Mouse (Mus musculus) forebrain, embryonic 15.5 days (tissue): ENCODE results near the gene Samd14. TPM values are rescaled to one million over a fixed set of nuclear protein-coding genes. Genes with fewer than 3 reads are reported as not detected.
A peak's percentile ranks its signal among the peaks of the same experiment; 100 is the strongest.

Experiments
- ATAC-seq: fragments of 200-750 bp; cut with Nextera tagmentation; replicated peaks from 2 replicates; pipeline ENCODE4 v1.8.0; 2017; ENCODE audit warnings: mild to moderate bottlenecking, moderate TSS enrichment, moderate library complexity
- H3K27ac ChIP-seq: fragments of 300-500 bp; sonication (generic); replicated peaks from 2 replicates; pipeline ENCODE4 v1.5.1; 2015; ENCODE audit warnings: mild to moderate bottlenecking, inconsistent platforms
- H3K27me3 ChIP-seq: fragments of 300-500 bp; sonication (generic); 2 replicates; pipeline ENCODE4 v1.6.1; 2015; ENCODE audit warnings: inconsistent platforms
- H3K36me3 ChIP-seq: fragments of 300-500 bp; sonication (generic); 2 replicates; pipeline ENCODE4 v1.6.1; 2015; ENCODE audit warnings: mild to moderate bottlenecking, inconsistent platforms
- H3K4me1 ChIP-seq: fragments of 300-500 bp; sonication (generic); 2 replicates; pipeline ENCODE4 v1.6.1; 2015; ENCODE audit warnings: inconsistent platforms
- H3K4me2 ChIP-seq: fragments of 300-500 bp; sonication (generic); replicated peaks from 2 replicates; pipeline ENCODE4 v1.6.1; 2015; ENCODE audit warnings: mild to moderate bottlenecking, inconsistent platforms
- H3K4me3 ChIP-seq: fragments of 300-500 bp; sonication (generic); 2 replicates; pipeline ENCODE4 v1.5.1; 2015; ENCODE audit warnings: mild to moderate bottlenecking, inconsistent platforms
- H3K9ac ChIP-seq: fragments of 300-500 bp; sonication (generic); replicated peaks from 2 replicates; pipeline ENCODE4 v1.6.1; 2015; ENCODE audit warnings: mild to moderate bottlenecking, inconsistent platforms
- H3K9me3 ChIP-seq: fragments of 300-500 bp; sonication (generic); 2 replicates; pipeline ENCODE4 v1.6.1; 2016; ENCODE audit warnings: inconsistent platforms
- WGBS: fragments of 180-500 bp; shearing (Covaris S2); methylation state at CpG from one replicate; pipeline ENCODE4 v1.1.7; 2015; ENCODE audit warnings: mixed read lengths; 5-methylcytosine and 5-hydroxymethylcytosine counted together
- polyA plus RNA-seq: library from polyadenylated mRNA; unstranded; fragments of >200 nt; fragmentation: Nextera tagmentation; extraction: Ambion mirVana; gene quantifications from 2 replicates; pipeline ENCODE4 v1.2.1, GENCODE M21; 2015

Samd14 gene
- polyA plus RNA-seq, 1 experiment from 2014 or later: 123 TPM

DNA sequence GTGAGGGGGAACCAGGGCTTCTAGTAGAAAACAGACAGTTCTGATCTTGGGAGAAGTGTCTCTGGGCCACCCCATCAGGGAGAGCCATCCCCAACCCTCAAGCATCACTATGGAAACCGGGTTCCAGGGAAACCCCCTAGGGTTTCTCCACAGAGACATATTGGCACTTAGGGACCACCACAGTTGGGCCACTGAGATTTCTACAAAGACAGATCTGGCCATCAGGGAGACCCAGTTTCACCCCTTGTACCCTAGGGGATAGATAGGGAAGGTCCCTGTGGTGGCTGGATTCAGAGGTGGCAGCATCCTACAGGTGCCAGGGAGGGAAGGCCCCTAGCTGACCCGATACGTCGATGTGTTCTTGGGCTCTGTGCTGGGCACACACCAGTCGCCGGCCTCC, 17.2 kb downstream of the Samd14 start:
- 88% methylated on average over 6 of the region's 6 CpGs for WGBS
- Histone ChIP-seq H3K9me3 (no peaks in the 10 kb centered on the region), H3K4me1 (peaks cover 20% of the 10 kb centered on the region), H3K27me3 (no peaks in the 10 kb centered on the region), H3K36me3 (peaks cover 39% of the 10 kb centered on the region), H3K4me3 (no peak overlapping the region), H3K27ac (no peak overlapping the region), H3K4me2 (no peak overlapping the region), H3K9ac (no peak overlapping the region)
- ATAC-seq: no peak

DNA sequence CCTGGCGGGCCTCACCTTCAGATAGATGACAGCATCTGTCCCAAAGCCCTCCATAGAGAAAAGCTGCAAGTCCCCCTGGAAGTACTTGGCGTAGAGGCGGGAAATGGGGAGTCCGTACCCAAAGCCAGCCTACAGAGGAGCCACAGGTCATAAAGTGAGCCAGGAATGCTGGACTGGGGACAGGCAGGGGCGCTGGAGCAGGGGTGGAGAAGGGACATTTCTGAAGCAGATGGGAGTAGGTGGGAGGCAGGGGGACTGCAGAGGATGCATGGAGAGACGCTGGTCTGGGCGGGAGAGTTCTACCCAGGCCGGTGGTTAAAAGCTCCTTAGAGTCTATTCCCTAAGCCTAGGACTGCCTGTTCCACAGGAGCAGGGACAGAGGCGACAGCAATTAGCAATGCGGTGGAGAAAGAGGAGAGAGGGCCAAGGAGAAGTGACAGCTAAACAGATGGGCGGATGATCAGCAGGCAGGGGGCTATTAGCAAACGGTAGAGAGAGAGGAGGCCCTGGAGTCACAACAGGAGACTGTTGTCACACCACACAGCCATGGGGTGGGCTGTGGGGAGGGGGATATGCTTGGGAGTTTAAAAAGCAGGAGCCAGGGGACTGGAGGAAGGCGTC, 18.3 kb downstream of the Samd14 start:
- H3K9me3 ChIP-seq: no peaks in the 10 kb centered on the region
- H3K36me3 ChIP-seq: peaks cover 28% of the 10 kb centered on the region
- peaks cover 20% of the 10 kb centered on the region for H3K4me1 ChIP-seq
- WGBS: 36% methylated on average over 13 of the region's 13 CpGs
- H3K4me2 ChIP-seq: no peak overlapping the region
- H3K4me3 ChIP-seq: no peak overlapping the region
- peak overlapping the region; percentile 46; the same call in 1 of the 2 replicates for H3K27ac ChIP-seq
- ATAC-seq: no peak
- no peaks in the 10 kb centered on the region for H3K27me3 ChIP-seq
- H3K9ac ChIP-seq: no peak overlapping the region

DNA sequence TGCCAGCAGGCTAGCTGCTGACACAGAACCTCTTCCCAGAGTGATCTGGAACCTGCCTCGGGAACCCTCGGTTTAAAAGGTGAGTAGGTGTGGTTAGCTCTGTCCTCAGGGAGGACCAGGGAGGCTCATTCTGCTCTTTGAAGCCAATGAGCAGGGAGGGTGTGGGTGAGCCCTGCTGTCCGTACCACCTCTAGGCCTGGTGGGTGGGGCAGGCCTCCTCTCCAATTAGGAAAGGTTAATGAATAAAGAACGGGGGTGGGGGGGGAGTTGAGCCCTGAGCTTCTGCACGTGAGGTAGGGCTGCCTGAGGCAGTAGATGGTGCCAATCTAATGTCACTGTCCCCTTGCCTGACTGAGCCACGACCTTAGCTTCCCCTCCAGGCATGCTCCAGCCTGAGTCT, 23.3 kb downstream of the Samd14 start:
- H3K4me1 ChIP-seq: peaks cover 15% of the 10 kb centered on the region
- H3K9ac ChIP-seq: no peak overlapping the region
- no peak overlapping the region for H3K4me3 ChIP-seq
- H3K9me3 ChIP-seq: no peaks in the 10 kb centered on the region
- no peaks in the 10 kb centered on the region for H3K36me3 ChIP-seq
- no peak overlapping the region for H3K4me2 ChIP-seq
- no peak for ATAC-seq
- WGBS: 33% methylated on average over 6 of the region's 6 CpGs
- H3K27ac ChIP-seq: no peak overlapping the region
- no peaks in the 10 kb centered on the region for H3K27me3 ChIP-seq

DNA sequence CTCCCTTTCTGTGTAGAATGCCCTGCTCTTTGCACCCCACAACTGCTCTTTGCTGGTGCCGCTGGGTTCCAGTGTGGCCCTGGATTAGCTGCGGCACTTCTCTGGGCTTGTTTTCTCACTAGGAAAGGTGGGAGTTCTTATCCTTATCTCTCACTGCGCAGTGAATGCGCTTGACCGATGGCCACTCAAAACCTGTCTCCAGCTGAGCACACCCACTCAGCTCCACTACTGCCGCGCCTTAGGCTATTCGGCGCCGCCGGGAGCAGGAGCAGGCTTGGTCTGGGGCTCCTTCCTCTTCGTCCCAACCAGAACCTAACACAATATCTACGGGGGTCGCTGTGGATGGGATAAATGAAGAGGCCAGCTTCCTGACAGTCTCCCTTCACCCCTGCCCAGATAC, 23.9 kb downstream of the Samd14 start:
- ATAC-seq: no peak
- Histone ChIP-seq H3K36me3 (no peaks in the 10 kb centered on the region), H3K4me2 (no peak overlapping the region), H3K4me3 (no peak overlapping the region), H3K4me1 (0 out of 2 replicates have a peak, but pooled peaks cover 9% of the 10 kb centered on the region), H3K9ac (no peak overlapping the region), H3K9me3 (no peaks in the 10 kb centered on the region), H3K27ac (no peak overlapping the region), H3K27me3 (no peaks in the 10 kb centered on the region)
- WGBS: 77% methylated on average over 14 of the region's 14 CpGs

DNA sequence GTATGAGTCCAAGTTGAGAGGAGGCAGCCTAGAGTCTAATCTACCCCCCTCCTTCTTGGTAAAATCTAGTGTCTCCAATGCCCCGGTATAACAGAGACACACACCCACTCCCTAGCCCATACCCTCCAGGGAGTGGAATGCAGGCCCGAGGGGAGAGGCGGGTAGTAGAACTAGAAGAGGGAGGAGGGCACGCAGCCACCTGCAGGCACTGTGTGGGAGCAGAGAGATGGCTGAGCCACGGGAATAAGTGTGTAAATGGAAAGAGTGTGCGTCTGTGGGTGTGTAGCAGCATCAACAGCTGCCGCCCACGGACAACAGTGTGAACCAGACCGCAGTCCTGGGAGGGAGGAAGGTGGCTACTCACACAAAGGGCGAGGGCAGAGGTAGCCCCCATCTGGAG, 25.2 kb downstream of the Samd14 start:
- 71% methylated on average over 10 of the region's 10 CpGs for WGBS
- no peaks in the 10 kb centered on the region for H3K36me3 ChIP-seq
- H3K27ac ChIP-seq: no peak overlapping the region
- H3K9ac ChIP-seq: no peak overlapping the region
- no peaks in the 10 kb centered on the region for H3K9me3 ChIP-seq
- H3K4me1 ChIP-seq: peaks cover 12% of the 10 kb centered on the region
- no peak for ATAC-seq
- no peaks in the 10 kb centered on the region for H3K27me3 ChIP-seq
- H3K4me3 ChIP-seq: no peak overlapping the region
- no peak overlapping the region for H3K4me2 ChIP-seq

DNA sequence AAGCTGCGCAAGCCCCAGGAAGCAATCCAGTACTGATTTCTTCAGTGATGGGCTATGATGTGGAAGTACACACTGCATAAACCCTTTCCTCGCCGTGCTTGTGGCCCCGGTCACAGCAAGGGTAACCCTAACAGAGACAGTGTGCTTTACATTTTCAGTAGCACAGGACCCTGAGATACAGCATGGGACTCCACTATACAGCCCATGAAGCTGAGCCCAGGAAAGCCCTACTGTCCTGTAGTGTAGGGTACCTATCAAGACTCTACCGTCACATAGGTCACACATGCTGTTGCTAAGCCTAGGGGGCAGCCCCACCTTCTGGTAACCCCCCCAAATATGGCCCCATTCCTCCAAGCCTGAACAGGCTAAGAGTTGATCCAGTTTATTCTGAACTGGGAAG, 26.8 kb downstream of the Samd14 start:
- Histone ChIP-seq H3K9me3 (no peaks in the 10 kb centered on the region), H3K36me3 (no peaks in the 10 kb centered on the region), H3K27me3 (no peaks in the 10 kb centered on the region), H3K4me3 (no peak overlapping the region), H3K4me1 (peaks cover 22% of the 10 kb centered on the region), H3K4me2 (no peak overlapping the region), H3K27ac (0 out of 2 replicates have a peak overlapping the region, but pooled peaks have one; percentile 60), H3K9ac (no peak overlapping the region)
- ATAC-seq: no peak
- WGBS: 97% methylated on average over 5 of the region's 5 CpGs

DNA sequence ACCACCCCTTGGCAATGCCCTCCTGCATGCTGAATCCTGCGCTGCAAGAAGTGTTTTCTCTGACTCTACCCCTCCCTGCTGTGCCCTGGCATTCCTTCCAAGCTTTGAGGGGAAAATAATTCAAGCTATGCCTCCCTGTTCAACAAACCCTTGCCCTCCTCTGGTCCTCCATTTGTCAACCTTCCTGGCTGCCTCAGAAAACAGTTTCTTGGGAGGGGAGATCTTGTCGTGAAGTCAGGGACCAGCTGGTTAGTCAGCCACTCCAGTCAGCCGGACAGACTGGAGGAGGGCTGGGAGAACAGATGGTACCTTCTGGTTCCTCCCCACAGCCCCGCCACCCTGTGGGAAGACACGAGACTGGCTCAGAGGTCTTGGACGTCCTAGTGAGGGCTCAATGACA, 27.6 kb downstream of the Samd14 start:
- Histone ChIP-seq H3K27me3 (no peaks in the 10 kb centered on the region), H3K4me1 (peaks cover 28% of the 10 kb centered on the region), H3K4me2 (no peak overlapping the region), H3K4me3 (no peak overlapping the region), H3K27ac (peak overlapping the region; percentile 60), H3K36me3 (no peaks in the 10 kb centered on the region), H3K9me3 (no peaks in the 10 kb centered on the region), H3K9ac (no peak overlapping the region)
- no peak for ATAC-seq
- WGBS: 36% methylated on average over 6 of the region's 6 CpGs

DNA sequence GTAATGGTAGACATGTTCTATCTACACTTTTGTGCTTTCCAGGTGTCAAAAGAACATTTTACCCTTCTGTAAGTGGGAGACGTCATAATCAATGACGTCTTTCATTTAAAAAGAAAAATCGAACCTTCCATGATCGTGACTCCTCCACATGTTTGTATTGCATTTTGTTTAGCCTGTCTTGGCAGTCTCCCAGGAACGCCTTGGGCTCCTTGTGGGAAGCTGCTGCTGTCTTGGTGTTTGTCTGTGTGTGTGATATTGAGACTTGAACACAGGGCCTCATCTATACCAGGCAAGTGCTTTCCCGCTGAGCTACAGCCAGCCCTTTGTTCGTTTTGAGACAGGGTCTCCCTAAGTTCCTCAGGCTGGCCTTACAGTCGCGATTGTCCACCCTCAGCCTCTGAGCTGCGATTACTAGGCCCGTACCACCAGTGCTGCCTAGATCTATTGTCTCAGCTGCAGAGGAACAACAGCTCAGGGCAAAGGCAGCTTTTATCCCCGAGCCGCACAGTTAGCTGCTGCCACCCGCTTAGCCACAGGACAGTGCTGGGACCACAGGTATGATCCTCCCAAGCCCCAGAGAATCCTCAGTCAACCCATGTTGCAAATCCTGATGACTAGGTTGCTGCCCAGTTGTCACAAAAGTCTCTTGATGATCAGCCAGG, 28.6 kb downstream of the Samd14 start:
- Histone ChIP-seq H3K4me2 (no peak overlapping the region), H3K4me1 (peaks cover 28% of the 10 kb centered on the region), H3K27me3 (no peaks in the 10 kb centered on the region), H3K36me3 (no peaks in the 10 kb centered on the region), H3K9ac (no peak overlapping the region), H3K4me3 (no peak overlapping the region), H3K27ac (no peak overlapping the region), H3K9me3 (no peaks in the 10 kb centered on the region)
- WGBS: 60% methylated on average over 14 of the region's 14 CpGs
- no peak for ATAC-seq

DNA sequence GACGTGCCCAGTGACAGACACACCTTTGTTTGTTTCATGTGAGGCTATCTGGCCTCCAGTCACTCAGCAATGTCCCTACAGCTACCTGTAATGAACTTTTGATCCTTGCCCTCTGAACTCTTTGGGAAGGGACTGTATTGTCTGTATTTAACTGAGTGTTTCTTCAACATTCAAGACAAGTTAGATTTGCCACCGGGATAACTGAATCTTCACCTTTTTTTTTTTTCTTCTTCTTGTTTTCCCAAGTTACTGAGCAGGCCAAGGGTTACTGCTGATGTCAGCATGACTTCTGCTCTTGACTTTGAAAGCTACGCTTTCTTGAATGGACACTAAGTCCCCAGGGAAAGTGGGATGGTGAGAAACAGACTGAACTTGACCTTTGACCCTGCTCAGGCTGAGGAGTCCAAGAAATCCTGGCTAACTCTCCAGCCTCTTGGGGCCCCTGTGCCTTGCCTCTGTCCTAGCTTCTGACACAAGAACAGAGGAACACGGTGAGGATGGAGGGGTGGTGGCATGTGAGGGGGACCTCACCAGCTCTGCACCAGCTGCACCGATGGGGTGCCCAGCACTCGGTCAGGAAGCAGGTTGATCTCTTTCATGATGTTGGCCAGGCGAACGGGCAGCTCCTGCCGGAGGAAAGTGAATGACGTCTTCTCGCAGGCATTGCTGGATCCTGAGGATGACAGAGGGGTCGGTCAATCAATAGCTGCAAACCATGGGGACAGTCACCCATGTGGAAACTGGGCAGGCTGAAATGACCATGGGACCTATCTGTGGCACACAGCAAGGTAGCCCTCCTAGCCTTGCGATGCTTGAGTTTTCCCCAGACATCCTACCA, 29.4 kb downstream of the Samd14 start:
- Histone ChIP-seq H3K4me2 (no peak overlapping the region), H3K36me3 (no peaks in the 10 kb centered on the region), H3K9me3 (no peaks in the 10 kb centered on the region), H3K27ac (no peak overlapping the region), H3K4me1 (peaks cover 28% of the 10 kb centered on the region), H3K27me3 (no peaks in the 10 kb centered on the region), H3K9ac (no peak overlapping the region), H3K4me3 (no peak overlapping the region)
- no peak for ATAC-seq
- WGBS: 83% methylated on average over 13 of the region's 13 CpGs

DNA sequence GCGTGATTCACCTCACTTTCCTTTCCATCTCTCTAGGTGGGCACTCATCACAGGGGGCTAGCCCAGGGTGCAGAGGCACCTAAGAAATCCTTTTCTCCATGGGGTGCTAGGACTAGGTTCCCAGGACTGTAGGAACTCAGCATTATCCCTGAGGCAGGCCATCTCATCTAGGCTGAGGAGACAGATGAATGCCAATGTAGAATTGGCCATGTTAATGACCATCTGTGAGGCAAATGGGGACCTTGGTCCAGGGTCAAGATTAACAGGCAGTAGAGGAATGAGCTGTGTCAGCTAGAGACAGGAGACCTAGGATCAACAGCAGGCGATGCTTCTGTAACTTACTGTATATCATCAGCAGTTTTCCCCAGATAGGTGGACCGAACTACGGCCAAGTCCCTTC, 30.1 kb downstream of the Samd14 start:
- peak overlapping the region; percentile 91; the same call in 1 of the 2 replicates for H3K4me2 ChIP-seq
- WGBS: 88% methylated on average over 4 of the region's 4 CpGs
- no peak overlapping the region for H3K4me3 ChIP-seq
- no peak for ATAC-seq
- H3K9me3 ChIP-seq: no peaks in the 10 kb centered on the region
- H3K27ac ChIP-seq: no peak overlapping the region
- no peaks in the 10 kb centered on the region for H3K27me3 ChIP-seq
- H3K9ac ChIP-seq: no peak overlapping the region
- H3K36me3 ChIP-seq: no peaks in the 10 kb centered on the region
- H3K4me1 ChIP-seq: peaks cover 28% of the 10 kb centered on the region

DNA sequence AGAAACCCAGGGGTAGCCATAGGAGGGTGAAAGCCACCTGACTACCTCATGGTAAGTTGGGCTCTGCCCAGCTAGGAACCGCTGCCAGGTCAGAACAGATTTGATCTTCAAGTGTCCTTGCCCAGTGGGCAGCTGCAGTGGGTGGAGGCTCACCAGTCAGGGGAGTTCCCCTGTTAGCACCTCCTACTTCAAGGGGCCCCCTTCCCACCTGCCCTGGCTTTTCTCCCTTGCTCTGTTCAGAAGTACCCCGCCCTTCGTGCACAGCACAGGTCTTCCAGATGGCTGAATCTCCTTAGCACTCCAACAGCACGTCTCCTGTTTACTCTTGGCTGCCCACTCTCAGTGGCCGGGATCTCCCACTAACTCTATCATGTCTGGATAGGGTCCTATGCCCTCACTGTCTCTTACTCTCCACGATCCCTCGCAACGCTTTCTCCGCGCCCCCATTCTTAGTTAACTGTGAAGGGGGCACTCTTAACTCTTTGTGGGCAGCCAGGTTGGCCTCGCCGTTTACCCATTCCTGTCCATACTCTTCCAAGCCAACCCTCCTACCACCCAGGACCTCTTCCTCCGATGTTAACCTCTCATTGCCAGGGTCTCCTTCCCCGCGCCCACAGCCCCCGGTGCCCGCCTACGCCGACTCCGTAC, 30.9 kb downstream of the Samd14 start:
- Histone ChIP-seq H3K27ac (peak overlapping the region; percentile 79), H3K4me2 (peak overlapping the region; percentile 91), H3K9me3 (no peaks in the 10 kb centered on the region), H3K4me3 (peak overlapping the region; percentile 86), H3K27me3 (no peaks in the 10 kb centered on the region), H3K4me1 (peaks cover 28% of the 10 kb centered on the region), H3K36me3 (no peaks in the 10 kb centered on the region), H3K9ac (peak overlapping the region; percentile 64)
- WGBS: under 1% methylated on average over 20 of the region's 20 CpGs
- peak; percentile 9 for ATAC-seq

DNA sequence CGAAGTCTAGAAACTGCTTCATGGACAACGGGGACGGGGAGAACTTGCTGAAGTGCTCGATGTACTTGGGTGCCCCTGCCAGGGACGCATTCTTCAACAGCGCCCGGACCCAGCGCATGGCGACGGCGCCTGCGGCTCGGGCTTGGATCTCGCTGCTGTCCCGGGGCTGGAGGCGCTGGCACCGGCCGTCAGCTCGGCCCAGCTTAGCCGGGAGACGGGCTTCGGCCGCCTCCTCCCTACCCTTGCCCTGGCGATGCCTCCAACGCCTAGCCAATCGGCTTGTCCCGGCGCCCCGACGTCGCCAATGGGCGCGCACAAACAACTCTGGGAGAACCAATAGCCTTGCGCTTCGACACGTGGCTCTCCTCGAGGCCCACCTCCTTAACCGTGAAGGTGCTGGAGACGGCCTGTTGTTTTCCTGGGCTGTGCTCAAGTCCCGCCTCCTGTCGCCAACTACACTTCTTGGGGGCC, 31.5 kb downstream of the Samd14 start, which contains the start of gene Pdk2:
Gene Pdk2 (minus strand): TSS at position 216 of the 471 bp plus-strand sequence.
- H3K27me3 ChIP-seq: no peaks in the 10 kb centered on the region
- H3K4me1 ChIP-seq: peaks cover 28% of the 10 kb centered on the region
- H3K4me2 ChIP-seq: peak within 1 kb of the TSS; percentile 91
- H3K9ac ChIP-seq: peak within 1 kb of the TSS; percentile 64
- peak within 1 kb of the TSS; percentile 79 for H3K27ac ChIP-seq
- WGBS: under 1% methylated on average over 41 of the region's 41 CpGs
- H3K4me3 ChIP-seq: peak within 1 kb of the TSS; percentile 86
- peak; percentile 97 for ATAC-seq
- H3K9me3 ChIP-seq: no peaks in the 10 kb centered on the region
- no peaks in the 10 kb centered on the region for H3K36me3 ChIP-seq
